Mouse (Mus musculus) hindbrain, embryonic 14.5 days (tissue): ENCODE results near the gene Cacng5. TPM values are rescaled to one million over a fixed set of nuclear protein-coding genes. Genes with fewer than 3 reads are reported as not detected.

Experiments
- ATAC-seq: fragments of 200-750 bp; cut with Nextera tagmentation; 2 replicates; pipeline ENCODE4 v1.8.0; 2017; ENCODE audit warnings: moderate number of reproducible peaks, mild to moderate bottlenecking, moderate TSS enrichment, moderate library complexity; ENCODE audit not compliant: low FRiP score
- DNase-seq: peaks from one replicate; pipeline ENCODE4 v3.0.0-alpha.2; 2015; ENCODE audit warnings: low spot score
- H3K27ac ChIP-seq: fragments of 300-500 bp; sonication (generic); 2 replicates; pipeline ENCODE4 v1.5.1; 2014; ENCODE audit warnings: mild to moderate bottlenecking, moderate library complexity
- H3K27me3 ChIP-seq: fragments of 300-500 bp; sonication (generic); 2 replicates; pipeline ENCODE4 v1.6.1; 2014; ENCODE audit warnings: mild to moderate bottlenecking, low read length, mixed read lengths; ENCODE audit not compliant: control insufficient read depth, insufficient read depth
- H3K36me3 ChIP-seq: fragments of 300-500 bp; sonication (generic); replicated peaks from 2 replicates; pipeline ENCODE4 v1.6.1; 2014; ENCODE audit not compliant: control insufficient read depth, insufficient read depth
- H3K4me1 ChIP-seq: fragments of 300-500 bp; sonication (generic); replicated peaks from 2 replicates; pipeline ENCODE4 v1.6.1; 2014; ENCODE audit warnings: antibody characterized with exemption, low read length, mixed read lengths; ENCODE audit not compliant: control insufficient read depth, insufficient read depth
- H3K4me2 ChIP-seq: fragments of 300-500 bp; sonication (generic); replicated peaks from 2 replicates; pipeline ENCODE4 v1.6.1; 2014; ENCODE audit warnings: mild to moderate bottlenecking, moderate library complexity
- H3K4me3 ChIP-seq: fragments of 300-500 bp; sonication (generic); replicated peaks from 2 replicates; pipeline ENCODE4 v1.5.1; 2014; ENCODE audit warnings: mild to moderate bottlenecking, low read length
- H3K9ac ChIP-seq: fragments of 300-500 bp; sonication (generic); 2 replicates; pipeline ENCODE4 v1.6.1; 2014
- H3K9me3 ChIP-seq: fragments of 300-500 bp; sonication (generic); 2 replicates; pipeline ENCODE4 v1.6.1; 2016; ENCODE audit warnings: low read length; ENCODE audit not compliant: control insufficient read depth
- WGBS: fragments of 180-500 bp; shearing (Covaris S2); extraction: QIAGEN DNeasy Blood & Tissue Kit; methylation state at CpG from one replicate; pipeline ENCODE4 v1.1.7; 2014; 5-methylcytosine and 5-hydroxymethylcytosine counted together
- polyA plus RNA-seq: library from polyadenylated mRNA; unstranded; fragments of >200 nt; fragmentation: Nextera tagmentation; extraction: Ambion mirVana; gene quantifications from 2 replicates; pipeline ENCODE4 v1.2.1, GENCODE M21; 2014

Cacng5 gene
- polyA plus RNA-seq, 1 experiment from 2014 or later: 7.1 TPM

DNA sequence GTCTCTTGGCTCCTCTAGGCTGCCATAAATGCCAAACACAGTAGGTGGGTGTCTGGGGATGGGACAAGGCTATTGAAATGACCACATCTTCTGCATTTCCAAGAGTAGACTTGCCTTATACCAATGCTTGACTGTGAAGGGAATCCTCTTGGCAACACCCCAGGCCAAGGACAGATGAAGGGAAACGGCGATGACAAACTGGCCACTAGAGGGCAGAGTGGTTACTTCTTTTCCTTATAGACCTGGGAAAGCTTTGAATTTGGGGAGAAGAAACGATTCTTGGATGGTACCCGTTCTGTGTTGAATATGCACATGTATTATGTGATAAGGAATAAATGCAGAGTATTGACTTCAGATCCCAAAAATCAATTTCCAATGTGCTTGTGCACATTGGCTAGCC, 50.8 kb downstream of the Cacng5 start:
- no peak overlapping the region for H3K4me3 ChIP-seq
- DNase-seq (peak; percentile 93), ATAC-seq (no peak)
- H3K36me3 ChIP-seq: no peaks in the 10 kb centered on the region
- H3K9ac ChIP-seq: no peak overlapping the region
- H3K4me1 ChIP-seq: 0 out of 2 replicates have a peak, but pooled peaks cover 3% of the 10 kb centered on the region
- no peaks in the 10 kb centered on the region for H3K9me3 ChIP-seq
- no peaks in the 10 kb centered on the region for H3K27me3 ChIP-seq
- WGBS: 9% methylated on average over 4 of the region's 4 CpGs
- H3K4me2 ChIP-seq: no peak overlapping the region
- no peak overlapping the region for H3K27ac ChIP-seq

DNA sequence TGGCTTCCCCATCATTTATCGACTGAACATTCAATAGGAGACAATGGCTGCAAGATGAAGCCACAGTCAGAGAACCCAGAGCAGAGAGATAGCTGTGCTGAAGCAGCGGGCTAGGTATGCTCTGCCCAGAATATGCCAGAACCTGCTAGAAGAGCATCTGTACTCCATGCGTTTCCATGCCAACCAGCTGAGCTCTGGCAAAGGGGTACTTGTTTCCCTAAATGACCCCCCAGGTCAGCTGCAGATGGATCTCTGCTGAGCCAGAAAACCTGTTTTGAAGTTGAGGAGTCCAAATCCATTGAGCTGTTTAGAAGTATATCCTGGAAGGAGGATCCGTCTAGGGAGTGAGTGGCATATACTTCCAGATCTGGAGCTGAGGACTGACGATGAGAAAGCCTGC, 53.1 kb downstream of the Cacng5 start:
- H3K27ac ChIP-seq: no peak overlapping the region
- no peak overlapping the region for H3K4me3 ChIP-seq
- H3K4me1 ChIP-seq: peaks cover 5% of the 10 kb centered on the region; the same call in 1 of the 2 replicates
- H3K27me3 ChIP-seq: no peaks in the 10 kb centered on the region
- WGBS: 78% methylated on average over 5 of the region's 5 CpGs
- H3K9ac ChIP-seq: no peak overlapping the region
- no peaks in the 10 kb centered on the region for H3K9me3 ChIP-seq
- no peak overlapping the region for H3K4me2 ChIP-seq
- ATAC-seq: no peak
- peak; percentile 45 for DNase-seq
- no peaks in the 10 kb centered on the region for H3K36me3 ChIP-seq

- Histone ChIP-seq H3K27ac (no peak overlapping the region), H3K27me3 (no peaks in the 10 kb centered on the region), H3K9ac (no peak overlapping the region), H3K4me1 (peaks cover 5% of the 10 kb centered on the region; the same call in 1 of the 2 replicates), H3K9me3 (no peaks in the 10 kb centered on the region), H3K36me3 (no peaks in the 10 kb centered on the region), H3K4me2 (no peak overlapping the region), H3K4me3 (no peak overlapping the region)
- DNase-seq: no peak
- 95% methylated on average over 4 of the region's 4 CpGs for WGBS
- no peak for ATAC-seq
These were observed 55.0 kb downstream of the Cacng5 start for GRCm38 (mm10) chr11:107859871-107860270.

DNA sequence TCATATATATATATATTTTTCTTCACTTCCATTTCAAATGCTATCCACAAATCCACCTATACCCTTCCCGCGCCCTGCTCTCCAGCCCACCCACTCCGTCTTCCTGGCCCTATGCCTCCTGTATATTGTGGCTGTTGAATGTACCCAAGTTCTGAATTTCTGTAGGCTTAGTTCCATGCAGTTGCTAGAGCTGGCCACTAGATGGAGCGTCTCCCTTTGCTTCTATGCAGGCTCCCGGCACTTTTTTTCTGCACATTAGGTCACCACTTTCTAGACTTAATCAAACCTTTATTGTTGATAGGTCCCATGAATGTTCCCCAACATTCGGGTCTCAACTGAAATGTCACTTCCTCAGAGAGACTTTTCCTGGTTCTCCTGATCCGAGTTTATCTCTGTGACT, 55.6 kb downstream of the Cacng5 start:
- Histone ChIP-seq H3K9me3 (no peaks in the 10 kb centered on the region), H3K4me3 (no peak overlapping the region), H3K36me3 (no peaks in the 10 kb centered on the region), H3K27me3 (no peaks in the 10 kb centered on the region), H3K4me1 (peaks cover 5% of the 10 kb centered on the region; the same call in 1 of the 2 replicates), H3K27ac (no peak overlapping the region), H3K9ac (no peak overlapping the region), H3K4me2 (no peak overlapping the region)
- DNase-seq (peak; percentile 85), ATAC-seq (no peak)
- 26% methylated on average over 7 of the region's 7 CpGs for WGBS

DNA sequence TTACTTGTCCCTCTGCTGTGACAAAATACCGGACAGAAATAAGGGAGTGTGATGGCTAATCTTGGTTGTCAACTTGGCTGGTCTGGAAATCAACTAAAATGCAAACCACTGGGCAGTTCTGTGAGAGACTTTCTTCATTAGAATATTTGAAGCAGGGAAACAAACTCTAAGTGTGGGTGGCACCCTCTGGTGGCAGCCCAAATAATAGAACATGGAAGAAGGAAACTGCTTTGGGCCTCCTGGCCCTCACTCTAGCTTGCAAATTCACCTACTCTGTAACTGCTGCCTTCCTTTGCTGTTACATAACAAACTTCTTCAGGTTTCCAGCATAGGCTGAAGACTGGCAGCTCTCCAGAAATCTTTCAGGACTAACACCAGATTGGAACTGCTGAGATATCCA, 61.8 kb downstream of the Cacng5 start:
- H3K9me3 ChIP-seq: no peaks in the 10 kb centered on the region
- ATAC-seq (no peak), DNase-seq (peak; percentile 82)
- H3K27me3 ChIP-seq: no peaks in the 10 kb centered on the region
- H3K4me2 ChIP-seq: no peak overlapping the region
- H3K36me3 ChIP-seq: no peaks in the 10 kb centered on the region
- no peak overlapping the region for H3K27ac ChIP-seq
- H3K4me1 ChIP-seq: peaks cover 9% of the 10 kb centered on the region; the same call in 1 of the 2 replicates
- no peak overlapping the region for H3K4me3 ChIP-seq
- H3K9ac ChIP-seq: no peak overlapping the region
- WGBS: 42% methylated on average over 1 of the region's 1 CpGs

DNA sequence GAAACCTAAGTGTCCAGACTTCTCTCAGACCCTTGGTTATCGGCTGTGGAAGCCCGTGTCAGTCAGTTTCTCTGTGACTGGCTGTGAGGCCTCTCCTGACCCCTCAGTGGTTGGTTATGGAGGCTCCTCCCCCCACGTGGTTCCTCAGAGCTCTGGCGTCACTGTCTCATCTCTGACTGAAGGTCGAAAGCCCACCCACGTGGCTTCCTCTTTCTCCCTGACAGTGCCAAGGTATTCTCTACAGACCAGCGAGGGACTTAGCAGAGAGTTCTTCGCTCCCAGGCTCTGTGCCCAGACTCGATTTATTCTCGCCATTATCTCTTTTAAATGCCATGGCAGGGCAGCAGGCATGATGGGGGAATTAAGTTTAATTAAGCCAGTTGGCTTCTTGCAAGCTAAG, 65.2 kb downstream of the Cacng5 start:
- Histone ChIP-seq H3K4me1 (0 out of 2 replicates have a peak, but pooled peaks cover 4% of the 10 kb centered on the region), H3K9me3 (no peaks in the 10 kb centered on the region), H3K27ac (no peak overlapping the region), H3K4me2 (no peak overlapping the region), H3K27me3 (no peaks in the 10 kb centered on the region), H3K4me3 (no peak overlapping the region), H3K36me3 (no peaks in the 10 kb centered on the region), H3K9ac (no peak overlapping the region)
- 35% methylated on average over 10 of the region's 10 CpGs for WGBS
- ATAC-seq (peak; percentile 62), DNase-seq (peak; percentile 44)

DNA sequence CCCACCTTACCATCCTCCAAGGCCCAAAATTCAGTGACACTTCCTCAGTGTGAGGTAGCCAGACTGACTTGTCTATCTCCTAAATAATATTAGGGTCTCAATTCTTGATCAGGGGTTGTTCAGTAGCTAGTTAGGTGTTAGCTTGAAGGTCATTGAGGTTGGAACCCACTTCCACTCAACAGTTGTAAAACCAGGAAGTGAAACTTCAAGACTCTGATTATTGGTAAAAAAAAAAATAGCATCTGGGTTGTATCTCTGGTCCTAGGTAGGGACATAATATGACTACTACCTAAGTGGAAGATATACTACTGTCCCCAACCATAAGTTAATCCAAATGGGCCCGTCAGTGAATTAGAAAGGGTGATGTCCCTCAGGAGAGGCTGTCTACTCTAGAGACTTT, 70.7 kb downstream of the Cacng5 start:
- Histone ChIP-seq H3K4me2 (no peak overlapping the region), H3K27ac (no peak overlapping the region), H3K4me3 (no peak overlapping the region), H3K9me3 (0 out of 2 replicates have a peak, but pooled peaks cover 6% of the 10 kb centered on the region), H3K27me3 (no peaks in the 10 kb centered on the region), H3K4me1 (no peaks in the 10 kb centered on the region), H3K36me3 (no peaks in the 10 kb centered on the region), H3K9ac (no peak overlapping the region)
- 88% methylated on average over 1 of the region's 1 CpGs for WGBS
- no peak for ATAC-seq
- DNase-seq: no peak

GRCm38 (mm10) chr11:107833351-107834040, 81.4 kb downstream of the Cacng5 start:
- H3K27ac ChIP-seq: peak overlapping the region; percentile 72
- H3K4me2 ChIP-seq: no peak overlapping the region

More at GRCm38 (mm10) chr11:107833351-107834040, 81.4 kb downstream of the Cacng5 start:
- H3K4me3 ChIP-seq: no peak overlapping the region
- H3K4me1 ChIP-seq: no peaks in the 10 kb centered on the region; the same call in 1 of the 2 replicates
- H3K9me3 ChIP-seq: no peaks in the 10 kb centered on the region
- no peak for ATAC-seq
- H3K36me3 ChIP-seq: no peaks in the 10 kb centered on the region
- 49% methylated on average over 7 of the region's 7 CpGs for WGBS
- no peak overlapping the region for H3K9ac ChIP-seq
- H3K27me3 ChIP-seq: no peaks in the 10 kb centered on the region
- DNase-seq: no peak
